Mouse (Mus musculus): ENCODE results near the gene Ndufaf2.

DNA sequence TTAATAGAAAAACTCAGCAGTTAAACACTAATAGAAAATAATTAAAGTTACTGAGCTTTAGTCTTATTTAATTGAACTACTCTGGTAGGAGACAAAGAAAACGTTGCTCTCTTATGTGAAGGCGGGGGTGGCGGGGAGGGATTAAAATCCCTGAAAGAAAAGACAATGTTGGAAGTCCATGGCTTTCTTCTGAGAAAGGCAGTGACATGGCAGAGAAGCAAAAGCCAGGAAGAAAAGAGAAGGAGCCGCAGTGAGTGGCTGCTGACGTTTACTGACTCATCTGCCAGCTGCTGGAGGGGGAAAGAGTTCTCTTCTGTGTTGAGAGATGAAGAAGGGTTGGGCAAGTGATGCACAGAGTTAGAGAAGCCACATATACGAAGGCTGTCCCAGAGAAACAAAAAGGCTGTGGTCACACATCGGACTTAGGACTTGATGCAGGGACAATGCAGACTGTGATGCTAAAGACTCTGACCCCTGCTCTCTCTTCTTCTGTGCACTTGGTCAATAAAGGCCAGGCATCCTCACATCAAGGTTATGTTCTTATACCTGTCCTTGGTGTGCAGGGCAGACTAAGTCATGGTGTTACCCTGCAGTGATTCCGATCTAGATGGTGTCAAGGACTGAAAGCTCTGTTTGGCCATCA lies 97.4 kb downstream of the Ndufaf2 start:
- no peak for TF ChIP-seq TAL1 (IDR thresholded peaks at IDR 0.05; ENCODE audit: low read length)
- no peak for TF ChIP-seq GATA1 (IDR thresholded peaks at IDR 0.05; ENCODE audit: low read length)
